Mouse (Mus musculus): ENCODE data around the gene Szrd1. TPM values are rescaled to one million over a fixed set of nuclear protein-coding genes. Genes with fewer than 3 reads are reported as not detected.
A peak's percentile ranks its signal among the peaks of the same experiment; 100 is the strongest.

Szrd1 gene
- total RNA-seq, 1 experiment from 2014 or later, result 51.7 TPM

GRCm38 (mm10) chr4:141088714-141089113 lies 50.9 kb downstream of the Szrd1 start:
- no peak; a peak in 1 of 4 replicates for ATAC-seq (replicated peaks in 1 of 2; ENCODE audit: insufficient read depth in 1 of 2, low FRiP score in 2 of 2, low TSS enrichment in 1 of 2, low read depth in 1 of 2, poor library complexity in 2 of 2, severe bottlenecking in 2 of 2)

GRCm38 (mm10) chr4:141088033-141088432 lies 51.5 kb downstream of the Szrd1 start, which contains the start of gene Spata21:
Gene Spata21 (plus strand): TSS chr4:141088333.
- no peak for ATAC-seq (replicated peaks in 1 of 2; ENCODE audit: insufficient read depth in 1 of 2, low FRiP score in 2 of 2, low TSS enrichment in 1 of 2, low read depth in 1 of 2, poor library complexity in 2 of 2, severe bottlenecking in 2 of 2)

GRCm38 (mm10) chr4:141086862-141087261 lies 52.7 kb downstream of the Szrd1 start:
- no peak for ATAC-seq (replicated peaks in 1 of 2; ENCODE audit: insufficient read depth in 1 of 2, low FRiP score in 2 of 2, low TSS enrichment in 1 of 2, low read depth in 1 of 2, poor library complexity in 2 of 2, severe bottlenecking in 2 of 2)

GRCm38 (mm10) chr4:141078510-141079137 lies 61.0 kb downstream of the Szrd1 start:
- ATAC-seq (replicated peaks in 1 of 2; ENCODE audit: insufficient read depth in 1 of 2, low FRiP score in 2 of 2, low TSS enrichment in 1 of 2, low read depth in 1 of 2, poor library complexity in 2 of 2, severe bottlenecking in 2 of 2), result no peak

- peak; percentile 94 for ATAC-seq (replicated peaks in 1 of 2; ENCODE audit: insufficient read depth in 1 of 2, low FRiP score in 2 of 2, low TSS enrichment in 1 of 2, low read depth in 1 of 2, poor library complexity in 2 of 2, severe bottlenecking in 2 of 2)
These were observed 61.7 kb downstream of the Szrd1 start, which contains the start of gene Necap2 for GRCm38 (mm10) chr4:141077681-141078509. Gene Necap2 (minus strand): TSS chr4:141078357.

GRCm38 (mm10) chr4:141076761-141077506 lies 62.6 kb downstream of the Szrd1 start:
- peak; percentile 38 to 46 for ATAC-seq (replicated peaks in 1 of 2; ENCODE audit: insufficient read depth in 1 of 2, low FRiP score in 2 of 2, low TSS enrichment in 1 of 2, low read depth in 1 of 2, poor library complexity in 2 of 2, severe bottlenecking in 2 of 2)

GRCm38 (mm10) chr4:141074109-141074508 lies 65.5 kb downstream of the Szrd1 start:
- ATAC-seq (replicated peaks in 1 of 2; ENCODE audit: insufficient read depth in 1 of 2, low FRiP score in 2 of 2, low TSS enrichment in 1 of 2, low read depth in 1 of 2, poor library complexity in 2 of 2, severe bottlenecking in 2 of 2), result no peak

GRCm38 (mm10) chr4:141073661-141074060 lies 65.9 kb downstream of the Szrd1 start:
- ATAC-seq (replicated peaks in 1 of 2; ENCODE audit: insufficient read depth in 1 of 2, low FRiP score in 2 of 2, low TSS enrichment in 1 of 2, low read depth in 1 of 2, poor library complexity in 2 of 2, severe bottlenecking in 2 of 2), result no peak

- ATAC-seq (replicated peaks in 1 of 2; ENCODE audit: insufficient read depth in 1 of 2, low FRiP score in 2 of 2, low TSS enrichment in 1 of 2, low read depth in 1 of 2, poor library complexity in 2 of 2, severe bottlenecking in 2 of 2), result no peak
These were observed 67.1 kb downstream of the Szrd1 start for GRCm38 (mm10) chr4:141072502-141072901.

- ATAC-seq (replicated peaks in 1 of 2; ENCODE audit: insufficient read depth in 1 of 2, low FRiP score in 2 of 2, low TSS enrichment in 1 of 2, low read depth in 1 of 2, poor library complexity in 2 of 2, severe bottlenecking in 2 of 2), result peak; percentile 39 to 53; a peak in 1 of 4 replicates
These were observed 69.8 kb downstream of the Szrd1 start for GRCm38 (mm10) chr4:141069731-141070130.

GRCm38 (mm10) chr4:141068655-141069054 lies 70.9 kb downstream of the Szrd1 start:
- no peak; a peak in 1 of 4 replicates for ATAC-seq (replicated peaks in 1 of 2; ENCODE audit: insufficient read depth in 1 of 2, low FRiP score in 2 of 2, low TSS enrichment in 1 of 2, low read depth in 1 of 2, poor library complexity in 2 of 2, severe bottlenecking in 2 of 2)

GRCm38 (mm10) chr4:141067516-141068046 lies 72.0 kb downstream of the Szrd1 start:
- ATAC-seq (replicated peaks in 1 of 2; ENCODE audit: insufficient read depth in 1 of 2, low FRiP score in 2 of 2, low TSS enrichment in 1 of 2, low read depth in 1 of 2, poor library complexity in 2 of 2, severe bottlenecking in 2 of 2), result no peak

- no peak for ATAC-seq (replicated peaks in 1 of 2; ENCODE audit: insufficient read depth in 1 of 2, low FRiP score in 2 of 2, low TSS enrichment in 1 of 2, low read depth in 1 of 2, poor library complexity in 2 of 2, severe bottlenecking in 2 of 2)
These were observed 72.7 kb downstream of the Szrd1 start for GRCm38 (mm10) chr4:141066709-141067515.

- ATAC-seq (replicated peaks in 1 of 2; ENCODE audit: insufficient read depth in 1 of 2, low FRiP score in 2 of 2, low TSS enrichment in 1 of 2, low read depth in 1 of 2, poor library complexity in 2 of 2, severe bottlenecking in 2 of 2), result peak; percentile 63 to 68
These were observed 74.5 kb downstream of the Szrd1 start for GRCm38 (mm10) chr4:141065123-141065522.

GRCm38 (mm10) chr4:141064104-141064659 lies 75.4 kb downstream of the Szrd1 start:
- no peak for ATAC-seq (replicated peaks in 1 of 2; ENCODE audit: insufficient read depth in 1 of 2, low FRiP score in 2 of 2, low TSS enrichment in 1 of 2, low read depth in 1 of 2, poor library complexity in 2 of 2, severe bottlenecking in 2 of 2)
